Mouse (Mus musculus): ENCODE measurements around the gene Gm38655. TPM values are rescaled to one million over a fixed set of nuclear protein-coding genes. Genes with fewer than 3 reads are reported as not detected.
A peak's percentile ranks its signal among the peaks of the same experiment; 100 is the strongest.

Gene Gm38655
- polyA plus RNA-seq, 1 experiment = not detected

- Histone ChIP-seq H3K4me2 (ENCODE audit: low read depth) (no peak overlapping the region), H3ac (ENCODE audit: control insufficient read depth, insufficient read length) (no peak overlapping the region), H3K79me2 (ENCODE audit: control insufficient read depth, insufficient read depth) (no peaks in the 10 kb centered on the region), H3K27me3 (ENCODE audit: control insufficient read depth, insufficient read depth, insufficient read length) (no peaks in the 10 kb centered on the region), H3K36me3 (ENCODE audit: control insufficient read depth, insufficient read depth) (no peaks in the 10 kb centered on the region), H3K4me3 (no peak overlapping the region)
- TF ChIP-seq POLR2A (IDR thresholded peaks at IDR 0.05; ENCODE audit: insufficient read length, low read depth) (no peak), MYOD1 (IDR thresholded peaks at IDR 0.05; ENCODE audit: control insufficient read depth in 1 of 3, insufficient read length in 2 of 3, low read depth in 2 of 3) (peak in 1 of 3 experiments; percentile 5)
Measured at GRCm38 (mm10) chr17:25165970-25166671, 9.2 kb downstream of the Gm38655 start.

DNA sequence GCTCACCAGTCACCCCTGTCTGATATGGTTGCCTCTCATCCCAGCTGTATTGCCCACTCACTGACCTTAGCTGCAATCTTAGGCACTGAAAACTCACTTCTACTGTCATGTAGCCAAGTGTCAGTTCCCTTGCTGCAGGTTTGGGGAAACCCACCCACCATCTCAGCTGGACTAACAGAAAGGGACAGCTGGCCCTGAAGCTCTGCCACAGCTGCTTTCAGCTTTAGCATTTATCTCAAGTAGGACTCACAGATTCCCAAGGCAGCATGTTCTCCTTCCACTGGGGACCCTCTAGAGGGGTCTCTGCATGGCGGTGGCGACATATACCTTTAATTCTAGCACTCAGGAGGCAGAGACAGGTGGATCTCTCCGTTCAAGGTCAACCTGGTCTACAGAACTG lies 10.5 kb downstream of the Gm38655 start:
- TF ChIP-seq POLR2AphosphoS2 (IDR thresholded peaks at IDR 0.05; ENCODE audit: insufficient read length, low read depth) (no peak), MYOD1 (IDR thresholded peaks at IDR 0.05; ENCODE audit: control insufficient read depth in 1 of 3, insufficient read length in 2 of 3, low read depth in 2 of 3) (peak in 2 of 3 experiments; percentile 51 to 64)

DNA sequence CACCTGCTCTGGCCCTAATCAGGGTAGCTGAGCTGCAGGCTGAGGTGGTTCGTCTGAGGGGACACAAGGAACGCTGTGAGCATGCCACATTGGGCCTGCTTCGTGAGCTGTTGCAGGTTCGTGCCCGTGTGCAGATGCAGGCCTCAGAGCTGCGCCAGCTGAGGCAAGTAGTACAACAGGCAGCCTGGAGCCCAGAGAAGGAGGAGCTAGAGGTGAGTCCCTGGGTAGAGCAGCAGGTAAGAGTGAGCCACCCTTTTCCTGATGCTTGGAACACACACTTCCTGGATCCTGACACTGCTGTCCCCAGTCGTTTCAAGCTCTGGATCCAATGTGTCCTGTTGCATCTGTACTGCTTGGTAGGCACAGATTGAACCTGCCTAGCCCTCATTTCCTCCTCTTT lies 11.9 kb downstream of the Gm38655 start:
- H3K4me2 ChIP-seq (ENCODE audit: low read depth) = no peak overlapping the region
- no peak overlapping the region for H3K4me3 ChIP-seq
- no peaks in the 10 kb centered on the region for H3K27me3 ChIP-seq (ENCODE audit: control insufficient read depth, insufficient read depth, insufficient read length)
- no peaks in the 10 kb centered on the region for H3K36me3 ChIP-seq (ENCODE audit: control insufficient read depth, insufficient read depth)
- no peak overlapping the region for H3ac ChIP-seq (ENCODE audit: control insufficient read depth, insufficient read length)
- H3K79me2 ChIP-seq (ENCODE audit: control insufficient read depth, insufficient read depth) = no peaks in the 10 kb centered on the region
- no peak for TF ChIP-seq CEBPB (IDR thresholded peaks at IDR 0.05; ENCODE audit: insufficient read depth, poor library complexity, severe bottlenecking)
- no peak for TF ChIP-seq TCF3 (IDR thresholded peaks at IDR 0.05; ENCODE audit: insufficient read length, low read depth)
- no peak for TF ChIP-seq MYOD1 (IDR thresholded peaks at IDR 0.05; ENCODE audit: control insufficient read depth in 1 of 3, insufficient read length in 2 of 3, low read depth in 2 of 3)
- TF ChIP-seq MAX (IDR thresholded peaks at IDR 0.05; ENCODE audit: low read depth) = no peak
- TF ChIP-seq POLR2AphosphoS2 (IDR thresholded peaks at IDR 0.05; ENCODE audit: insufficient read length, low read depth) = peak; percentile 69
- TF ChIP-seq E2F4 (IDR thresholded peaks at IDR 0.05; ENCODE audit: insufficient read depth) = no peak
- no peak for TF ChIP-seq TCF12 (IDR thresholded peaks at IDR 0.05; ENCODE audit: insufficient read depth, poor library complexity, severe bottlenecking)
- no peak for TF ChIP-seq SRF (IDR thresholded peaks at IDR 0.05; ENCODE audit: control insufficient read depth, insufficient read length, low read depth)
- no peak for TF ChIP-seq POLR2A (IDR thresholded peaks at IDR 0.05; ENCODE audit: insufficient read length, low read depth)

More for the DNA sequence above, 10.5 kb downstream of the Gm38655 start:
- no peaks in the 10 kb centered on the region for H3K36me3 ChIP-seq (ENCODE audit: control insufficient read depth, insufficient read depth)
- H3K4me3 ChIP-seq = no peak overlapping the region
- H3K79me2 ChIP-seq (ENCODE audit: control insufficient read depth, insufficient read depth) = no peaks in the 10 kb centered on the region
- no peak overlapping the region for H3ac ChIP-seq (ENCODE audit: control insufficient read depth, insufficient read length)
- H3K4me2 ChIP-seq (ENCODE audit: low read depth) = no peak overlapping the region
- no peaks in the 10 kb centered on the region for H3K27me3 ChIP-seq (ENCODE audit: control insufficient read depth, insufficient read depth, insufficient read length)

- H3K4me3 ChIP-seq = no peak within 1 kb of the TSS
- H3ac ChIP-seq (ENCODE audit: control insufficient read depth, insufficient read length) = no peak within 1 kb of the TSS
- no peak within 1 kb of the TSS for H3K4me2 ChIP-seq (ENCODE audit: low read depth)
- TF ChIP-seq TCF3 (IDR thresholded peaks at IDR 0.05; ENCODE audit: insufficient read length, low read depth) (no peak), MYOD1 (IDR thresholded peaks at IDR 0.05; ENCODE audit: control insufficient read depth in 1 of 3, insufficient read length in 2 of 3, low read depth in 2 of 3) (no peak), POLR2AphosphoS2 (IDR thresholded peaks at IDR 0.05; ENCODE audit: insufficient read length, low read depth) (no peak), SRF (IDR thresholded peaks at IDR 0.05; ENCODE audit: control insufficient read depth, insufficient read length, low read depth) (no peak), USF1 (IDR thresholded peaks at IDR 0.05; ENCODE audit: low read depth) (no peak), REST (IDR thresholded peaks at IDR 0.05; ENCODE audit: insufficient read depth, insufficient read length) (no peak), E2F4 (IDR thresholded peaks at IDR 0.05; ENCODE audit: insufficient read depth) (no peak)
- no peaks in the 10 kb centered on the region for H3K36me3 ChIP-seq (ENCODE audit: control insufficient read depth, insufficient read depth)
- no peaks in the 10 kb centered on the region for H3K79me2 ChIP-seq (ENCODE audit: control insufficient read depth, insufficient read depth)
- H3K27me3 ChIP-seq (ENCODE audit: control insufficient read depth, insufficient read depth, insufficient read length) = no peaks in the 10 kb centered on the region
Measured at GRCm38 (mm10) chr17:25162161-25162560, 13.1 kb downstream of the Gm38655 start, which contains the start of gene Ccdc154. Ccdc154 (plus strand) TSS chr17:25162461.

GRCm38 (mm10) chr17:25139960-25140359 lies 35.3 kb downstream of the Gm38655 start:
- H3K4me3 ChIP-seq = no peak overlapping the region
- no peaks in the 10 kb centered on the region for H3K27me3 ChIP-seq (ENCODE audit: control insufficient read depth, insufficient read depth, insufficient read length)
- no peak for TF ChIP-seq REST (IDR thresholded peaks at IDR 0.05; ENCODE audit: insufficient read depth, insufficient read length)
- no peaks in the 10 kb centered on the region for H3K36me3 ChIP-seq (ENCODE audit: control insufficient read depth, insufficient read depth)
- H3K4me2 ChIP-seq (ENCODE audit: low read depth) = no peak overlapping the region
- H3K79me2 ChIP-seq (ENCODE audit: control insufficient read depth, insufficient read depth) = peaks cover 21% of the 10 kb centered on the region
- no peak overlapping the region for H3ac ChIP-seq (ENCODE audit: control insufficient read depth, insufficient read length)

GRCm38 (mm10) chr17:25138803-25139202 lies 36.5 kb downstream of the Gm38655 start:
- Histone ChIP-seq H3K4me2 (ENCODE audit: low read depth) (no peak overlapping the region), H3K27me3 (ENCODE audit: control insufficient read depth, insufficient read depth, insufficient read length) (no peaks in the 10 kb centered on the region), H3K4me3 (no peak overlapping the region), H3K36me3 (ENCODE audit: control insufficient read depth, insufficient read depth) (no peaks in the 10 kb centered on the region), H3ac (ENCODE audit: control insufficient read depth, insufficient read length) (no peak overlapping the region), H3K79me2 (ENCODE audit: control insufficient read depth, insufficient read depth) (peaks cover 33% of the 10 kb centered on the region)
- TF ChIP-seq CEBPB (IDR thresholded peaks at IDR 0.05; ENCODE audit: insufficient read depth, poor library complexity, severe bottlenecking) (no peak), POLR2A (IDR thresholded peaks at IDR 0.05; ENCODE audit: insufficient read length, low read depth) (no peak), POLR2AphosphoS2 (IDR thresholded peaks at IDR 0.05; ENCODE audit: insufficient read length, low read depth) (no peak), TCF3 (IDR thresholded peaks at IDR 0.05; ENCODE audit: insufficient read length, low read depth) (no peak)
